Mouse (Mus musculus): ENCODE results near the gene Nectin2.
A peak's percentile ranks its signal among the peaks of the same experiment; 100 is the strongest.

Gene Nectin2

GRCm38 (mm10) chr7:19743791-19744190 lies 6.5 kb downstream of the Nectin2 start:
- DNase-seq (ENCODE audit: low spot score in 2 of 2) = no peak

GRCm38 (mm10) chr7:19742468-19742867 lies 7.8 kb downstream of the Nectin2 start:
- DNase-seq (ENCODE audit: low spot score in 2 of 2) = no peak

GRCm38 (mm10) chr7:19741329-19742031 lies 8.8 kb downstream of the Nectin2 start:
- DNase-seq (ENCODE audit: low spot score in 2 of 2) = no peak

GRCm38 (mm10) chr7:19740269-19740668 lies 10.0 kb downstream of the Nectin2 start:
- no peak for DNase-seq (ENCODE audit: low spot score in 2 of 2)

GRCm38 (mm10) chr7:19738771-19739170 lies 11.5 kb downstream of the Nectin2 start:
- no peak for DNase-seq (ENCODE audit: low spot score in 2 of 2)

GRCm38 (mm10) chr7:19736389-19737057 lies 13.8 kb downstream of the Nectin2 start:
- DNase-seq (ENCODE audit: low spot score in 2 of 2) = no peak

GRCm38 (mm10) chr7:19734178-19734666 lies 16.1 kb downstream of the Nectin2 start:
- no peak for DNase-seq (ENCODE audit: low spot score in 2 of 2)

GRCm38 (mm10) chr7:19726541-19726940 lies 23.7 kb downstream of the Nectin2 start:
- no peak for DNase-seq (ENCODE audit: low spot score in 2 of 2)

- no peak for DNase-seq (ENCODE audit: low spot score in 2 of 2)
Measured at GRCm38 (mm10) chr7:19724167-19724566, 26.1 kb downstream of the Nectin2 start.

GRCm38 (mm10) chr7:19722754-19723195 lies 27.5 kb downstream of the Nectin2 start:
- DNase-seq (ENCODE audit: low spot score in 2 of 2) = no peak

GRCm38 (mm10) chr7:19719200-19719599 lies 31.1 kb downstream of the Nectin2 start:
- DNase-seq (ENCODE audit: low spot score in 2 of 2) = no peak

GRCm38 (mm10) chr7:19718297-19718952 lies 31.9 kb downstream of the Nectin2 start:
- no peak for DNase-seq (ENCODE audit: low spot score in 2 of 2)

- DNase-seq (ENCODE audit: low spot score in 2 of 2) = no peak
Measured at GRCm38 (mm10) chr7:19717346-19717745, 32.9 kb downstream of the Nectin2 start.

- DNase-seq (ENCODE audit: low spot score in 2 of 2) = no peak
Measured at GRCm38 (mm10) chr7:19716822-19717221, 33.5 kb downstream of the Nectin2 start.

GRCm38 (mm10) chr7:19716055-19716682 lies 34.1 kb downstream of the Nectin2 start:
- DNase-seq (ENCODE audit: low spot score in 2 of 2) = no peak

GRCm38 (mm10) chr7:19715239-19716054 lies 34.8 kb downstream of the Nectin2 start, which contains the start of gene Tomm40:
Gene Tomm40, minus strand, starts transcription at chr7:19715438.
- DNase-seq (ENCODE audit: low spot score in 2 of 2) = peak; percentile 99 to 100

GRCm38 (mm10) chr7:19714836-19715235 lies 35.4 kb downstream of the Nectin2 start:
- peak in 1 of 2 experiments; percentile 32 for DNase-seq (ENCODE audit: low spot score in 2 of 2)

- no peak for DNase-seq (ENCODE audit: low spot score in 2 of 2)
Measured at GRCm38 (mm10) chr7:19713598-19713997, 36.7 kb downstream of the Nectin2 start.

- no peak for DNase-seq (ENCODE audit: low spot score in 2 of 2)
Measured at GRCm38 (mm10) chr7:19713196-19713595, 37.1 kb downstream of the Nectin2 start.

- DNase-seq (ENCODE audit: low spot score in 2 of 2) = no peak
Measured at GRCm38 (mm10) chr7:19712414-19712813, 37.9 kb downstream of the Nectin2 start.

- no peak for DNase-seq (ENCODE audit: low spot score in 2 of 2)
Measured at GRCm38 (mm10) chr7:19710650-19711049, 39.6 kb downstream of the Nectin2 start.
